Comparison of ENCODE assay signal across 8 mouse cellular contexts in the genomic region with DNA sequence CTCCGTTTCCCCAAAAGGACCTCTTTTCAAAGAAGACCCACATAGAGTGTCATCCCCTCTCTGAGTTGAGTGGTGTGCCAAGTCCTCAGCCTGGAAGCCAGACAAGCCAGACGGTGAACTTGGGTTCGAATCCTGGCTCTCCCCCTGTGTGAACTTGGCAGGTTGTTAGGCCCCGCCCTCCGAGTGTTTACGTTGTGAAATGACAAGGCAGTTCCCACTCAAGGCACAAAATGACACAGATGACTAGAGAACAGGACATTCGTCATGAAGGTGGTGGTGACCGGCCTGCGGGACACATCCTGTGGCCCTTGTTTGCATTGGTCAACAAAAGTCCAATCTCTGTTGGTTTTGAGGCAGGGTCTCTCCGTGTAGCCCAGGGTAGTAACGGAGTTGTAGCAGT. TPM values are rescaled to one million over a fixed set of nuclear protein-coding genes. Genes with fewer than 3 reads are reported as not detected.
A peak's percentile ranks its signal among the peaks of the same experiment; 100 is the strongest.
DNase-seq lines count a peak whose midpoint lies in the region; ATAC-seq and TF ChIP-seq lines count a peak whose summit lies in the region.

No protein-coding gene starts in this region.

- ATAC-seq in hindbrain, embryonic 11.5 days (ENCODE audit: low FRiP score), result no peak
- no peak for ATAC-seq in hindbrain, embryonic 16.5 days
- no peak for ATAC-seq in embryonic facial prominence, embryonic 11.5 days (replicated peaks; ENCODE audit: insufficient number of reproducible peaks, low FRiP score, low TSS enrichment, low read depth)
- no peak for ATAC-seq in intestine, embryonic 15.5 days
- no peak for ATAC-seq in midbrain, postnatal 0 days (ENCODE audit: low FRiP score)

- TF ChIP-seq CTCF in midbrain, postnatal 0 days (IDR thresholded peaks at IDR 0.05), result no peak

- H3K4me2 ChIP-seq in hindbrain, embryonic 11.5 days (replicated peaks; ENCODE audit: low read depth, low read length), result no peak overlapping the region
- no peak overlapping the region for H3K4me2 ChIP-seq in hindbrain, embryonic 16.5 days (ENCODE audit: low read length)
- H3K4me2 ChIP-seq in embryonic facial prominence, embryonic 11.5 days (ENCODE audit: low read depth, low read length), result no peak overlapping the region
- H3K4me2 ChIP-seq in intestine, embryonic 15.5 days (replicated peaks), result peak overlapping the region; percentile 56
- no peak overlapping the region for H3K4me2 ChIP-seq in midbrain, postnatal 0 days (ENCODE audit: low read depth, low read length, poor library complexity, severe bottlenecking)

- no peak overlapping the region for H3K9ac ChIP-seq in hindbrain, embryonic 11.5 days (ENCODE audit: low read depth, low read length)
- H3K9ac ChIP-seq in hindbrain, embryonic 16.5 days (ENCODE audit: low read depth, low read length), result no peak overlapping the region
- H3K9ac ChIP-seq in embryonic facial prominence, embryonic 11.5 days (replicated peaks; ENCODE audit: low read length), result no peak overlapping the region
- no peak overlapping the region for H3K9ac ChIP-seq in intestine, embryonic 15.5 days
- no peak overlapping the region for H3K9ac ChIP-seq in midbrain, postnatal 0 days (replicated peaks; ENCODE audit: low read length, poor library complexity, severe bottlenecking)

- WGBS in hindbrain, embryonic 11.5 days, result 86% methylated on average over 11 of the region's 11 CpGs
- WGBS in hindbrain, embryonic 16.5 days, result 84% methylated on average over 11 of the region's 11 CpGs
- WGBS in embryonic facial prominence, embryonic 11.5 days, result 84% methylated on average over 11 of the region's 11 CpGs
- 73% methylated on average over 11 of the region's 11 CpGs for WGBS in intestine, embryonic 15.5 days
- WGBS in midbrain, postnatal 0 days, result 90% methylated on average over 11 of the region's 11 CpGs

- 0 out of 2 replicates have a peak overlapping the region, but pooled peaks have one; percentile 42 for H3K27ac ChIP-seq in hindbrain, embryonic 11.5 days (ENCODE audit: low read depth, low read length)
- H3K27ac ChIP-seq in hindbrain, embryonic 16.5 days (ENCODE audit: low read depth, low read length), result no peak overlapping the region; the same call in 1 of the 2 replicates
- H3K27ac ChIP-seq in embryonic facial prominence, embryonic 11.5 days (replicated peaks; ENCODE audit: low read depth, low read length), result 0 out of 2 replicates have a peak overlapping the region, but pooled peaks have one; percentile 83
- peak overlapping the region; percentile 89 for H3K27ac ChIP-seq in intestine, embryonic 15.5 days
- H3K27ac ChIP-seq in midbrain, postnatal 0 days (ENCODE audit: low read depth, low read length), result 0 out of 2 replicates have a peak overlapping the region, but pooled peaks have one; percentile 38

- H3K36me3 ChIP-seq in hindbrain, embryonic 11.5 days (ENCODE audit: control insufficient read depth, insufficient read depth, low read length), result no peaks in the 10 kb centered on the region
- H3K36me3 ChIP-seq in hindbrain, embryonic 16.5 days (ENCODE audit: control insufficient read depth, insufficient read depth, low read length), result 0 out of 2 replicates have a peak, but pooled peaks cover 2% of the 10 kb centered on the region
- H3K36me3 ChIP-seq in embryonic facial prominence, embryonic 11.5 days (replicated peaks; ENCODE audit: control insufficient read depth, insufficient read depth, low read depth, low read length), result no peaks in the 10 kb centered on the region
- H3K36me3 ChIP-seq in intestine, embryonic 15.5 days, result no peaks in the 10 kb centered on the region
- H3K36me3 ChIP-seq in midbrain, postnatal 0 days (ENCODE audit: insufficient read depth, low read length), result no peaks in the 10 kb centered on the region

- peaks cover 19% of the 10 kb centered on the region for H3K4me1 ChIP-seq in hindbrain, embryonic 11.5 days (replicated peaks; ENCODE audit: control insufficient read depth, insufficient read depth, low read length)
- peaks cover 41% of the 10 kb centered on the region for H3K4me1 ChIP-seq in hindbrain, embryonic 16.5 days (ENCODE audit: control insufficient read depth, insufficient read depth, low read depth, low read length)
- peaks cover 26% of the 10 kb centered on the region for H3K4me1 ChIP-seq in embryonic facial prominence, embryonic 11.5 days (ENCODE audit: control insufficient read depth, insufficient read depth, low read length)
- H3K4me1 ChIP-seq in intestine, embryonic 15.5 days (replicated peaks), result peaks cover 70% of the 10 kb centered on the region
- H3K4me1 ChIP-seq in midbrain, postnatal 0 days (ENCODE audit: insufficient read depth, low read length), result peaks cover 13% of the 10 kb centered on the region

- no peaks in the 10 kb centered on the region for H3K27me3 ChIP-seq in hindbrain, embryonic 11.5 days (ENCODE audit: control insufficient read depth, insufficient read depth, low read length)
- H3K27me3 ChIP-seq in hindbrain, embryonic 16.5 days (replicated peaks; ENCODE audit: control insufficient read depth, insufficient read depth, low read length), result no peaks in the 10 kb centered on the region
- H3K27me3 ChIP-seq in embryonic facial prominence, embryonic 11.5 days (ENCODE audit: control insufficient read depth, insufficient read depth, low read length), result no peaks in the 10 kb centered on the region
- no peaks in the 10 kb centered on the region for H3K27me3 ChIP-seq in intestine, embryonic 15.5 days (replicated peaks)
- no peaks in the 10 kb centered on the region for H3K27me3 ChIP-seq in midbrain, postnatal 0 days (ENCODE audit: insufficient read depth, low read length)

- no peak for DNase-seq in hindbrain, embryonic 11.5 days (ENCODE audit: low spot score)
- no peak for DNase-seq in embryonic facial prominence, embryonic 11.5 days (ENCODE audit: low spot score)
- DNase-seq in midbrain, postnatal 0 days (ENCODE audit: low spot score), result no peak
- no peak for DNase-seq in left cerebral cortex, adult 8-10 months (ENCODE audit: low spot score in 2 of 2)
- DNase-seq in frontal cortex, postnatal 10 days (ENCODE audit: low spot score in 2 of 2), result no peak
- DNase-seq in cerebellum, postnatal 25 days, result no peak

- no peaks in the 10 kb centered on the region for H3K9me3 ChIP-seq in hindbrain, embryonic 11.5 days (ENCODE audit: control insufficient read depth, low read length)
- no peaks in the 10 kb centered on the region for H3K9me3 ChIP-seq in hindbrain, embryonic 16.5 days (ENCODE audit: control insufficient read depth, low read length)
- H3K9me3 ChIP-seq in embryonic facial prominence, embryonic 11.5 days (replicated peaks; ENCODE audit: control insufficient read depth, low read length), result no peaks in the 10 kb centered on the region
- no peaks in the 10 kb centered on the region for H3K9me3 ChIP-seq in intestine, embryonic 15.5 days
- H3K9me3 ChIP-seq in midbrain, postnatal 0 days (ENCODE audit: low read length), result no peaks in the 10 kb centered on the region

- H3K4me3 ChIP-seq in hindbrain, embryonic 11.5 days (ENCODE audit: low read depth, low read length), result no peak overlapping the region
- H3K4me3 ChIP-seq in hindbrain, embryonic 16.5 days (ENCODE audit: low read length), result no peak overlapping the region
- no peak overlapping the region for H3K4me3 ChIP-seq in embryonic facial prominence, embryonic 11.5 days (ENCODE audit: low read depth, low read length)
- H3K4me3 ChIP-seq in intestine, embryonic 15.5 days (replicated peaks), result no peak overlapping the region
- no peak overlapping the region for H3K4me3 ChIP-seq in midbrain, postnatal 0 days (ENCODE audit: low read depth, low read length)

RNA-seq across cellular contexts. Expression of a gene that starts 6.7 kb away (rescaled TPM):
- polyA plus RNA-seq in hindbrain, embryonic 11.5 days (2014; fragmentation: Nextera tagmentation; extraction: Ambion mirVana), result 35.3 and 47.2 TPM in 2 replicates
- 23.7 and 23.8 TPM in 2 replicates for polyA plus RNA-seq in hindbrain, embryonic 16.5 days (2015; fragmentation: Nextera tagmentation; extraction: Ambion mirVana)
- polyA plus RNA-seq in embryonic facial prominence, embryonic 11.5 days (2014; fragmentation: Nextera tagmentation; extraction: Ambion mirVana), result 31.5 and 34.6 TPM in 2 replicates
- polyA plus RNA-seq in intestine, embryonic 15.5 days (2015; fragmentation: Nextera tagmentation; extraction: Ambion mirVana), result 87.6 and 91.8 TPM in 2 replicates
- total RNA-seq in midbrain, postnatal 0 days (2014; rRNA removed), result 12.3 and 14.9 TPM in 2 replicates
- polyA plus RNA-seq in midbrain, postnatal 0 days (2015; fragmentation: Nextera tagmentation; extraction: Ambion mirVana), result 26.7 and 28.9 TPM in 2 replicates
- 10 to 100 TPM; 21.2 to 30.9 (median 27.5) TPM for total RNA-seq in left cerebral cortex, adult 8-10 months (2022)
